Mouse (Mus musculus) CD4-positive naive resting alpha-beta T cell, adult 76 days (primary cell): ENCODE measurements around the gene Fetub. TPM values are rescaled to one million over a fixed set of nuclear protein-coding genes. Genes with fewer than 3 reads are reported as not detected.

Experiments
- total RNA-seq: library from RNA; stranded (reverse); gene quantifications from one replicate; pipeline ENCODE4 v1.2.4, GENCODE M21; 2023

Gene Fetub
- total RNA-seq, result not detected

GRCm38 (mm10) chr16:22918034-22918433 lies at the start of gene Fetub:
TSS of gene Fetub (plus strand) at chr16:22918334.

GRCm38 (mm10) chr16:22890683-22891510 lies 27.2 kb upstream of the Fetub start, which contains the start of gene Ahsg:
TSS of gene Ahsg (plus strand) at chr16:22891277.

DNA sequence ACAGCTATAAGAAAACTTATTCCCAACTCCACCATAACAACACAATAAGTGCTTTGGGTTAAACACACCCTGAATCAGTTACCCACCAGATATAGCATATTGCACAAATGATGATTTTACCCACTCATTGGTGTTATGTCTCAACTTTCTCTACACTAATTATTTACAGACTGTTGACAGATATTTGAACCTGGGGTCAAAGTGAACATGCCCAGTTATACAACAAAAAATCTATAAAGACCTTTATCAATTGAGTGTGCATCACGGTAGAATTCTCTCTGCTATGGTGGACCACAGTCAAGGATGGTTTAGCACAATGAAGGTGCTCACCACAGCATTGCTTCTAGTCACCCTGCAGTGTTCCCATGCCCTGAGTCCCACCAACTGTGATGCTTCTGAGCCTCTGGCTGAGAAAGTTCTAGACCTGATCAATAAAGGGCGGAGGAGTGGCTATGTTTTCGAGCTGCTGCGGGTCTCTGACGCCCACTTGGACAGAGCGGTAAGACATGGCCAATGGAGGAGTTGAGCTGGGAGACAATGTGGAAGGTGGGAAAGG lies 32.8 kb downstream of the Fetub start, which contains the start of gene Hrg:
Hrg (plus strand) TSS at position 233 of the 556 bp plus-strand sequence.

Other genes with a start within 250 kb of the Fetub start
- gene Crygs, start 106.8 kb upstream of the Fetub start, total RNA-seq, result not detected
- gene Tbccd1, start 60.7 kb upstream of the Fetub start, total RNA-seq, result 15.6 TPM
- 50.4 TPM for gene Dnajb11, start 60.5 kb upstream of the Fetub start, total RNA-seq
- not detected for gene Ahsg, start 27.1 kb upstream of the Fetub start, total RNA-seq
- gene Hrg, start 32.7 kb downstream of the Fetub start, total RNA-seq, result not detected
- gene Kng2, start 111.1 kb downstream of the Fetub start, total RNA-seq, result not detected
- gene Kng1, start 139.5 kb downstream of the Fetub start, total RNA-seq, result not detected
- 1,004 TPM for gene Eif4a2, start 189.1 kb downstream of the Fetub start, total RNA-seq
- gene Rfc4, start 209.4 kb downstream of the Fetub start, total RNA-seq, result 6.0 TPM
- gene Adipoq, start 228.2 kb downstream of the Fetub start, total RNA-seq, result not detected